Mouse (Mus musculus) olfactory bulb, adult 2 months (tissue): Measurements from ENCODE around the gene Rbm34. TPM values are rescaled to one million over a fixed set of nuclear protein-coding genes. Genes with fewer than 3 reads are reported as not detected.
A peak's percentile ranks its signal among the peaks of the same experiment; 100 is the strongest.
"Not testable (repeated sequence)": the region's sequence is repeated elsewhere in the genome, so short reads cannot be mapped to it uniquely, and the experiment has no call there.

ENCODE experiments used
- H3K27ac ChIP-seq: fragments of 200-500 bp; 2 replicates; pipeline ENCODE4 v1.5.1; 2012; ENCODE audit warnings: low read depth, low read length; ENCODE audit not compliant: insufficient read depth
- H3K4me1 ChIP-seq: fragments of 200-500 bp; 2 replicates; pipeline ENCODE4 v1.6.1; 2012; ENCODE audit warnings: low read length; ENCODE audit not compliant: control insufficient read depth, insufficient read depth
- H3K4me3 ChIP-seq: fragments of 200-500 bp; 2 replicates; pipeline ENCODE4 v1.5.1; 2012; ENCODE audit warnings: mild to moderate bottlenecking, low read depth, low read length, moderate library complexity; ENCODE audit not compliant: insufficient read depth
- CTCF ChIP-seq: fragments of 200-500 bp; IDR thresholded peaks from 2 replicates; pipeline ENCODE4 v1.5.1; 2012; ENCODE audit warnings: low read depth, mild to moderate bottlenecking, low read length, moderate library complexity; ENCODE audit not compliant: insufficient read depth
- POLR2A ChIP-seq: fragments of 200-500 bp; IDR thresholded peaks from 2 replicates; pipeline ENCODE4 v1.6.1; 2012; ENCODE audit warnings: mild to moderate bottlenecking, low read depth, low read length, moderate library complexity; ENCODE audit not compliant: insufficient read depth
- WGBS: fragments of 180-500 bp; shearing (Covaris S2); methylation state at CpG from one replicate; pipeline ENCODE4 v1.1.7; 2018; 5-methylcytosine and 5-hydroxymethylcytosine counted together
- polyA plus RNA-seq: library from polyadenylated mRNA; stranded (reverse); fragments of >200 nt; gene quantifications from 2 replicates; pipeline ENCODE4 v1.2.4, GENCODE M21; 2012; ENCODE audit warnings: low replicate concordance; ENCODE audit not compliant: missing spikeins, insufficient read depth, insufficient read length

The Rbm34 gene
- polyA plus RNA-seq, 1 experiment = not detected

DNA sequence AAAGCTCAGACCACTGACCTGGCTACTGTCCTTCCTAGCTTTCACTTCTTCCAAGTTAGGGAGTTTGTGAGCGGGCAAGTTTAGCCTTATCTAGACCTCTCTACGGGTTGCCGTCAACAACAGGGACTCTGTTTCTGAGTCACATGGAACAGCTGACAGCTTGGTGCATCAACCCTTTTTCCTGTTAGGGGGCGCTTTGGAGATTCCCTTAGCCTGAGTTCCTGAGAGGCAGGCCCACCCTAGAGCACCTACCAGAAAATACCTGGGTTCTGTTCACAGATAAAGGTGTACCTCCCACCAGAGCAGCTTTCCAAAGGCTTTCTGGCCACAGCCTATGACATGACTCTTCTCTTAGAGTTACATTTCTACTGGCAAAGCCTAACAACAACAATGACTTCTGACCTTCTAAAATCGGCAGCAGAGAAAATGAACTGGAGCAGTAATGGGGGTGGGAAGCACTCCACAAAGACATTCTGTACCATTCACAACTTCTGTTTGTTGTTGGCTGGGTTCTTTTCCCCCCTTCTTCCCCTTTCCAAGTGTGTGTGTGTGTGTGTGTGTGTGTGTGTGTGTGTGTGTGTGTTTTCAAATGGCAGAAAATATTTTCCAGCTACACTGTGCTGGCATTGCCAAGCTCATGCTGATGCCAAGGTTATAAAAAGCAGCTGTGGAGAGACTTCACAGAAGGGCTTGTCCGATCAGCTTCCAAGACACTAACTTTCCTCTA lies 53.5 kb downstream of the Rbm34 start:
- Histone ChIP-seq H3K27ac (no peak overlapping the region), H3K4me3 (no peak overlapping the region), H3K4me1 (peaks cover 24% of the 10 kb centered on the region)
- 55% methylated on average over 6 of the region's 6 CpGs for WGBS
- TF ChIP-seq CTCF (no peak), POLR2A (no peak)

DNA sequence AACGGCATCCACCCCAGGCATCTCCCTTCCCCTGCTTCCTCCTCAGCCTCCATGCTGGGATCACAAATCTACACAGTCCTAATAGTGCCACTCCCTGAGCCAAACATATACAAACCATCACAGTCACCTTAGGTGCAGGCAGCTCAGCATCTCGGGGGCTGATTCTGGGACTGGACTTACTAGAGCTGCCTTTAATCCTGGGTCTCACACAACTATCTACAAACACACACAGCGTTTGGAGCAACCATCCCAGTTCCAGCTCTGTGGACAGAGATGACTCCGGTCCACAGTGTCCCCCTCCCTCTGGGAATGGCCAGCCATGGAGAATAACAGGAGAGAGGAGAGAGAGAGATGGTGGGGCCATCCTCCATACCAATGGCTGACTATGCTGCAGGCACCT lies 54.3 kb downstream of the Rbm34 start:
- peaks cover 24% of the 10 kb centered on the region for H3K4me1 ChIP-seq
- H3K4me3 ChIP-seq = no peak overlapping the region
- no peak overlapping the region for H3K27ac ChIP-seq
- no peak for TF ChIP-seq CTCF
- no peak for TF ChIP-seq POLR2A
- WGBS = 90% methylated on average over 4 of the region's 4 CpGs

GRCm38 (mm10) chr8:126914609-126915375 lies 56.1 kb downstream of the Rbm34 start:
- H3K4me1 ChIP-seq = peaks cover 20% of the 10 kb centered on the region
- no peak for TF ChIP-seq POLR2A
- no peak for TF ChIP-seq CTCF
- 57% methylated on average over 10 of the region's 10 CpGs for WGBS
- no peak overlapping the region for H3K27ac ChIP-seq
- no peak overlapping the region for H3K4me3 ChIP-seq

DNA sequence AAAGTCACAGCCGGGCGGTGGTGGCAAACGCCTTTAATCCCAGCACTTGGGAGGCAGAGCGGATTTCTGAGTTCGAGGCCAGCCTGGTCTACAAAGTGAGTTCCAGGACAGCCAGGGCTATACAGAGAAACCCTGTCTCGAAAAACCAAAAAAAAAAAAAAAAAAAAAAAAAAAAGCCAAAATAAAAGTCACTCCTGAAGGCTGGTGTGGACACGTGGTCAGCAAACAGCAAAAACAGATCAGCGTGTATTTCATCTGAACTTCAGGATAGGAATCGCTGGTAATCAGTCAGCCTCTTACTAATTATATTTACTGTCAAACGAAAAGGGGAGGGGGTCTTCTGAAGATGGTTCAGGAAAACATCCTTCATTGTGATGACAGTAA lies 56.8 kb downstream of the Rbm34 start:
- H3K27ac ChIP-seq, H3K4me3 ChIP-seq: not testable (repeated sequence)
- peaks cover 13% of the 10 kb centered on the region for H3K4me1 ChIP-seq
- 78% methylated on average over 10 of the region's 10 CpGs for WGBS

DNA sequence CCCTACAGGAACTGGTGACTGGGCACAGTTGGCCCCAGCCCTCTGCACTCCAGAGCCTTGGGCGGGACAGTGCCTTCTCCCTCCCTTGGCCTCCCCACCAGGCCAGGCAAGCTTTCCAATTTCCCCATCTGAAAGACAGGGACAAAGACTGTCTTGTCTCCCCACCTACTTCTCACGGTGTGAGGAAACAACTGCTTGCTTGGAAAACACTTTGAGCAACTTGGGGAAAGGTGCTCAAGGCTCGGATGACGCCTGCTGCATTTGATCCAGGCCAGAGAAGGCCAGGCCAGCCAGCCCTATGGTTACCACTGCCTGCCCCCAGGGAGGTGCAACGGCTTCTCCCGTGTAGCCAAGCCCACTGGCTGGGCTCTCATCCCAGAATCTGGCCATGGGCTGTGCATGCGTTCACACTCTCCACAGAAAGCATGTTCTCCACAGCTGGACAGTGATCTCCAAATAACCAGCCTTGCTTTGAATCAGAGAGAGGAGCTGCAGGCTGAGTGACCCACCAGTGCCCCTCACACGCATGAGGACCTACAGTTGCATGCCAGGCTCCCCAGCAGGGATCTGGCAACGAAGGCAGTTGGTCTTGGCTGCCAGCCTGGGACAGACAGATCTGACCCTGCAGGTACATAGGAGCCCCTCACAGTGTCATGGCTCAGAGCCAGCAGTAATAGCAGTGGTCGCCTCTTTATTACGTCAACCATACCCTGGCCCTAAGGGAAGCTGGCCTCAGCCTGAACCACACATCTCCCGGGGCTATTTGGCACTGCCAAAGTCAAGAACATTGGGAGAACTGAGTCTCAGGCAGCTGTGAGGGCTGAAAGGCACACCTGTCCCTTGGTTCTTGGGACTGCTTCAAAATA lies 57.4 kb downstream of the Rbm34 start:
- peaks cover 12% of the 10 kb centered on the region for H3K4me1 ChIP-seq
- no peak overlapping the region for H3K4me3 ChIP-seq
- no peak for TF ChIP-seq POLR2A
- no peak for TF ChIP-seq CTCF
- 45% methylated on average over 12 of the region's 12 CpGs for WGBS
- peak overlapping the region; percentile 2; the same call in 1 of the 2 replicates for H3K27ac ChIP-seq

DNA sequence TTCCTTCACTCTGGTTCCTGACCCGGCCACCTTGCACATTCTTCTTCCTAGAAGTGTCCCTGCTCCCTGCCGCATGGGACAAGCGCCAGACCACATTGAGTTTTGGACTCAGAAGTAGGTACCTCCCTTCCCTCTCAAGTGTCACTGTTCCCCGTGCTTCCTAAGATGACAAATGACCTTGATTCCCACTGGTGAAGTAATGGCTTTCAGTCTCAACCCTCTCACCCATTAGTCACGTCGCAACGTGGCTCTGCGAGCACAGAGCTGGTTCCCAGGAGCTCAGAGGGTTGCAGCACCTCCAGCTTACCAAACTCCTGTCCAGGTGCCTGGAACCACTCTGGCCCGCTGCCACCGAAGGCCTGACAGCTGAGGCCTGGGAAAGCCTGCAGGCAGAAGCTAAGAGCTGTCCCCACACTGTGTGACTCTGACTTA lies 61.5 kb downstream of the Rbm34 start:
- Histone ChIP-seq H3K27ac (no peak overlapping the region), H3K4me1 (peaks cover 13% of the 10 kb centered on the region), H3K4me3 (no peak overlapping the region)
- 89% methylated on average over 10 of the region's 10 CpGs for WGBS
- no peak for TF ChIP-seq CTCF
- no peak for TF ChIP-seq POLR2A

DNA sequence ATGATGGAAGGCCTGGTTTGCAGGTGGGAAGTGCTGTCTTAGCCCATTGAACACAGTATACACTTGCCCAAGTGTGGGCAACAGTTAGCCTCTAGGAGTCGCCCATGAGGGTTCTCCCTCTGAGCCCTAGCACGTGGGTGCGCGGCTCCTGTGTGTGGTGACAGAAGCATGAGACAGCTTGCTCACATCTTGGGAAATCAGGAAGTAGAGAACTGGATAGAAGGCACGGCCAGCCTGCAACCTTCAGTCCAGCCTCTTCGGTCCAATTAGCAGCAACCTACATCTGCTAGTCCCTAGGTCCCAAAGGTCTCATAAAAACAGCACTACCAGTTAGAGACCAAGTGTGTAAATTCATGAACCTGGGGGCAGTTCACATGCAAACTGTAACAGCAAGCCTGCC lies 62.1 kb downstream of the Rbm34 start:
- TF ChIP-seq POLR2A (no peak), CTCF (no peak)
- peaks cover 12% of the 10 kb centered on the region for H3K4me1 ChIP-seq
- H3K27ac ChIP-seq = no peak overlapping the region
- H3K4me3 ChIP-seq = no peak overlapping the region
- WGBS = 83% methylated on average over 6 of the region's 6 CpGs

DNA sequence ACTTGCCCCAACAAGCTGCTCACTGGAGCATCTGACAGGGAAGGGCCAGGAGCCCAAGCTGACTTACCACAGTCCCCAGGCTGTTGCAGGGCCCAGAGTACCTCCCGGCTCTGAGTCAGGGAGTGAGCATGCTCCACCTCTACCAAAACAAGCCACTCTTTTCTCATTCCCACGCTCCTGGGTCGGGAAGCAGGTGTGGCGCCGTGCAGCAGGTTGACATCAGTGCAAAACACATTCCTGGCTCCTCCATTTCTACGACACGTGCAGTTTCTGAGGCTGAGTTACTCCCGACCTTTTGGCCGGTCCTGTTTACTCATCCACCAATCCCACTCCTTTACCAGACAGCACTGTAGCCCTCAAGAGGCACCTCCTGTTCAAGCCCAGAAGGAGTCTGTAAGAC lies 62.9 kb downstream of the Rbm34 start:
- 90% methylated on average over 9 of the region's 9 CpGs for WGBS
- TF ChIP-seq POLR2A (no peak), CTCF (no peak)
- Histone ChIP-seq H3K4me3 (no peak overlapping the region), H3K27ac (no peak overlapping the region), H3K4me1 (peaks cover 4% of the 10 kb centered on the region)

- TF ChIP-seq CTCF (no peak), POLR2A (no peak)
- Histone ChIP-seq H3K4me3 (no peak overlapping the region), H3K27ac (no peak overlapping the region), H3K4me1 (peaks cover 4% of the 10 kb centered on the region)
- 50% methylated on average over 3 of the region's 3 CpGs for WGBS
Observed at GRCm38 (mm10) chr8:126907374-126907773, 63.5 kb downstream of the Rbm34 start.
